Mouse (Mus musculus): ENCODE data around the gene Prrg4. TPM values are rescaled to one million over a fixed set of nuclear protein-coding genes. Genes with fewer than 3 reads are reported as not detected.
A peak's percentile ranks its signal among the peaks of the same experiment; 100 is the strongest.
"Not testable (repeated sequence)": the region's sequence is repeated elsewhere in the genome, so short reads cannot be mapped to it uniquely, and the experiment has no call there.

Gene Prrg4
- 0.35 and 0.46 TPM in 2 replicates for polyA plus RNA-seq (2016; fragmentation: Nextera tagmentation; extraction: Ambion mirVana)

DNA sequence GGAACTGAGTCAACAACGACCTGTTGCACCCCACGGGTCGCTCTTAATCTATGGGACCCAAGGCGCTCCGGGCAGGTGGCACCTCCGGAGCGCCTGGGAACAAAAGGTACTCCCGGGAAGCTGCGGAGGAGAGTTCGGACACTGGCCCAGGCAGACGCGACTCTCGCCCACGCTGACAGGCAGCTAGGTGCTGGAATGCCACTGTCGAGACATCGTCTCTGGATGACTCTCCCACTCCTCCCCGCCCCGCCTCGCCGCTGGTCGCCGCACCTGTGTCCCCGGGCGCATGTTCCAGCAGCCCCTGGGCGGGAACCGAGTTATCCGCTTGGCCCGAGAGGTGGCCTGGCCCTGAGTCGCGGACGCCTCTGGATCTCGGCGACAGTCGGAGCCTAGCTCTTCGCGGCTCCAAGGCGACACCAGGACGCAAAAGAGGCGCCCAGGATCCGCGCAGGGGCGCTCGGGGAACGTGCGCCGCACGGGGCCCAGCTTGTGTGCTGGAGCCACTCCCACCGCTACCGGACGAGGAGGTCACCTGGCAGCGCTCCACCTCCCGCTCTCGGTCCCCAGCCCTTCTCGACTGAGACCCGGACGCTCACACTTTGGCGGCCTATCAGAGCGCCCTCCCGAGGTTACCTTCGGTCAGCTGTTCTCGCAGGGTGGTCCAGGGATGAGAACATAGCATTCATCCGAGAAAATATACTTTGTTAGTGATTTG is at the start of gene Prrg4:
Gene Prrg4, minus strand, starts transcription at position 601 of the 715 bp plus-strand sequence.
- H3K36me3 ChIP-seq, result no peaks in the 10 kb centered on the region
- H3K27ac ChIP-seq, result no peak within 1 kb of the TSS
- peaks cover 8% of the 10 kb centered on the region; the same call in 1 of the 2 replicates for H3K4me1 ChIP-seq
- no peaks in the 10 kb centered on the region for H3K9me3 ChIP-seq
- peak within 1 kb of the TSS; percentile 51 for H3K9ac ChIP-seq
- H3K27me3 ChIP-seq (replicated peaks), result peaks cover 20% of the 10 kb centered on the region
- H3K4me3 ChIP-seq, result peak within 1 kb of the TSS; percentile 48
- ATAC-seq (ENCODE audit: low FRiP score, low read depth), result peak; percentile 63
- H3K4me2 ChIP-seq (replicated peaks), result peak within 1 kb of the TSS; percentile 96
- under 1% methylated on average over 62 of the region's 62 CpGs for WGBS

DNA sequence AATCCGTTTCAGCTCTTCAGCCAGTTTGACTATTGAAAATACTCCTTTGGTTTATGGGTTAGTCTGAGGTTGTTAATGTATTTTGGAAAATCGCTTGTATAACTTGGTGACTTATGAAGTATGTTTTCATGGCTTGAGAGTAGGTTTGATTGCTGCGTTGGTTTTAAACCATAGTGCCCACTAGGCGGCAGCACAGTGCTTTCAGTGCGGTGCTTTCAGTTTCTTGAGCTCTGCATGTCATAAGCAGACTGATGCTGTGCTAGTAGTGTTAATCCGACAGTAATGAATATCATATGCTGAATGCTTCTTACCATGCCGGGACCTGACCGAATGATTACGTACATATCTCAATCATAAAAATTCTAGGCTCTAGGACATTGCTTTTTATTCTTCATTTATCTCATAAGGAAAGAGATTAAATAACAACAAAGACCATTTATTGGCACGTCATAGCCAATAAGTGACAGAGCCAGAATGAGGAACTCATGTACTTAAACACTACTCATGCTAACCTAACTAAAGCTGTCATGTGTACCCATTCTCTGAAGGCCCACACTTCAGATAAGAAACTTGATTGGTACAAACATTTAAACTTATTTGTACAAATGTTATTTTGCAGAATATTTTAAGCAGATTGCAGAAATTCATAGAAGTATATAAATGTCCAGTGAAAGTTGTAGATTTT is 38.3 kb upstream of the Prrg4 start:
- no peak overlapping the region for H3K4me3 ChIP-seq
- 29% methylated on average over 10 of the region's 10 CpGs for WGBS
- H3K9me3 ChIP-seq, result no peaks in the 10 kb centered on the region
- ATAC-seq (ENCODE audit: low FRiP score, low read depth), result no peak
- no peaks in the 10 kb centered on the region for H3K27me3 ChIP-seq (replicated peaks)
- H3K9ac ChIP-seq, result no peak overlapping the region
- no peaks in the 10 kb centered on the region for H3K36me3 ChIP-seq
- no peaks in the 10 kb centered on the region for H3K4me1 ChIP-seq
- H3K4me2 ChIP-seq (replicated peaks), result no peak overlapping the region
- no peak overlapping the region for H3K27ac ChIP-seq

- not testable (repeated sequence) for H3K36me3 ChIP-seq; H3K9ac ChIP-seq; H3K4me1 ChIP-seq; H3K9me3 ChIP-seq; ATAC-seq (ENCODE audit: low FRiP score, low read depth); H3K4me2 ChIP-seq (replicated peaks); H3K27me3 ChIP-seq (replicated peaks); H3K27ac ChIP-seq; H3K4me3 ChIP-seq
- 67% methylated on average over 2 of the region's 2 CpGs for WGBS
Observed at GRCm38 (mm10) chr2:104887331-104887730, 37.7 kb upstream of the Prrg4 start.

GRCm38 (mm10) chr2:104886109-104886508 is 36.4 kb upstream of the Prrg4 start:
- H3K9ac ChIP-seq, result no peak overlapping the region
- no peaks in the 10 kb centered on the region for H3K9me3 ChIP-seq
- no peaks in the 10 kb centered on the region for H3K27me3 ChIP-seq (replicated peaks)
- H3K36me3 ChIP-seq, result no peaks in the 10 kb centered on the region
- H3K4me1 ChIP-seq, result no peaks in the 10 kb centered on the region
- H3K4me2 ChIP-seq (replicated peaks), result no peak overlapping the region
- no peak overlapping the region for H3K27ac ChIP-seq
- H3K4me3 ChIP-seq, result no peak overlapping the region
- ATAC-seq (ENCODE audit: low FRiP score, low read depth), result no peak
- 93% methylated on average over 18 of the region's 18 CpGs for WGBS

DNA sequence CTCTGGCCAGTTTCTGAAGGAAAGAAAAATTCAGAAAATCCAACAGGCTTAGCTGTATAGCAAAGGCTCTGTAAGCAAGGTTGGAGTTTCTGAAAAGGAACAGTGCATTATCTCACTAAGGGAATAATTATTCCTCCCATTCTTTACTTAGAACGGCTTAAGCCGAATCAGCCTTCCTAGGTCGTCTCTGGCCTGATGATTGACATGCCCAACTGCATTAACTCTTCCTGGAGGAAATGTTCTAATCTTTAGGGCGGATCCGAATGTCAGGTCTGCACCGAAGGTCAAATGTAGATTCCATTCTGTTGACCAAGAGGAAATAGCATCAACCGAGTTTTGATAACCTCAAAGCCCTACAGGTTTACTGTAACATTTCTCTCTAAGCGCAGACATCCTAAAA is 29.1 kb upstream of the Prrg4 start:
- no peak overlapping the region for H3K9ac ChIP-seq
- no peak overlapping the region for H3K27ac ChIP-seq
- no peaks in the 10 kb centered on the region for H3K9me3 ChIP-seq
- no peak overlapping the region for H3K4me2 ChIP-seq (replicated peaks)
- H3K27me3 ChIP-seq (replicated peaks), result no peaks in the 10 kb centered on the region
- no peaks in the 10 kb centered on the region for H3K36me3 ChIP-seq
- 92% methylated on average over 8 of the region's 8 CpGs for WGBS
- H3K4me1 ChIP-seq, result no peaks in the 10 kb centered on the region
- H3K4me3 ChIP-seq, result no peak overlapping the region
- no peak for ATAC-seq (ENCODE audit: low FRiP score, low read depth)

GRCm38 (mm10) chr2:104869101-104869500 is 19.4 kb upstream of the Prrg4 start:
- no peak for ATAC-seq (ENCODE audit: low FRiP score, low read depth)
- WGBS, result 89% methylated on average over 3 of the region's 3 CpGs

GRCm38 (mm10) chr2:104867282-104867855 is 17.7 kb upstream of the Prrg4 start, which contains the start of gene Ccdc73:
Gene Ccdc73, plus strand, starts transcription at chr2:104867805.
- 0 out of 2 replicates have a peak, but pooled peaks cover 6% of the 10 kb centered on the region for H3K9me3 ChIP-seq
- no peak within 1 kb of the TSS for H3K27ac ChIP-seq
- H3K9ac ChIP-seq, result no peak within 1 kb of the TSS
- H3K4me2 ChIP-seq (replicated peaks), result no peak within 1 kb of the TSS
- WGBS, result 91% methylated on average over 13 of the region's 13 CpGs
- ATAC-seq (ENCODE audit: low FRiP score, low read depth), result no peak
- H3K36me3 ChIP-seq, result no peaks in the 10 kb centered on the region
- no peaks in the 10 kb centered on the region for H3K4me1 ChIP-seq
- H3K4me3 ChIP-seq, result no peak within 1 kb of the TSS
- no peaks in the 10 kb centered on the region for H3K27me3 ChIP-seq (replicated peaks)

More at GRCm38 (mm10) chr2:104869101-104869500, 19.4 kb upstream of the Prrg4 start:
- no peak overlapping the region for H3K4me3 ChIP-seq
- no peaks in the 10 kb centered on the region for H3K4me1 ChIP-seq
- H3K27ac ChIP-seq, result no peak overlapping the region
- no peaks in the 10 kb centered on the region for H3K27me3 ChIP-seq (replicated peaks)
- no peak overlapping the region for H3K4me2 ChIP-seq (replicated peaks)
- 0 out of 2 replicates have a peak, but pooled peaks cover 6% of the 10 kb centered on the region for H3K9me3 ChIP-seq
- no peaks in the 10 kb centered on the region for H3K36me3 ChIP-seq
- no peak overlapping the region for H3K9ac ChIP-seq

GRCm38 (mm10) chr2:104864176-104864860 is 14.6 kb upstream of the Prrg4 start:
- H3K4me3 ChIP-seq, result no peak overlapping the region
- WGBS, result 89% methylated on average over 4 of the region's 4 CpGs

GRCm38 (mm10) chr2:104860426-104860825 is 10.8 kb upstream of the Prrg4 start:
- Histone ChIP-seq H3K36me3 (no peaks in the 10 kb centered on the region), H3K4me3 (no peak overlapping the region), H3K27me3 (replicated peaks) (no peaks in the 10 kb centered on the region), H3K9me3 (no peaks in the 10 kb centered on the region), H3K4me2 (replicated peaks) (no peak overlapping the region), H3K4me1 (no peaks in the 10 kb centered on the region), H3K27ac (no peak overlapping the region), H3K9ac (no peak overlapping the region)
- 87% methylated on average over 10 of the region's 10 CpGs for WGBS
- ATAC-seq (ENCODE audit: low FRiP score, low read depth), result no peak

More at GRCm38 (mm10) chr2:104864176-104864860, 14.6 kb upstream of the Prrg4 start:
- Histone ChIP-seq H3K4me2 (replicated peaks) (no peak overlapping the region), H3K9me3 (no peaks in the 10 kb centered on the region), H3K36me3 (no peaks in the 10 kb centered on the region), H3K27me3 (replicated peaks) (no peaks in the 10 kb centered on the region), H3K9ac (no peak overlapping the region), H3K27ac (no peak overlapping the region), H3K4me1 (no peaks in the 10 kb centered on the region)
- ATAC-seq (ENCODE audit: low FRiP score, low read depth), result no peak

DNA sequence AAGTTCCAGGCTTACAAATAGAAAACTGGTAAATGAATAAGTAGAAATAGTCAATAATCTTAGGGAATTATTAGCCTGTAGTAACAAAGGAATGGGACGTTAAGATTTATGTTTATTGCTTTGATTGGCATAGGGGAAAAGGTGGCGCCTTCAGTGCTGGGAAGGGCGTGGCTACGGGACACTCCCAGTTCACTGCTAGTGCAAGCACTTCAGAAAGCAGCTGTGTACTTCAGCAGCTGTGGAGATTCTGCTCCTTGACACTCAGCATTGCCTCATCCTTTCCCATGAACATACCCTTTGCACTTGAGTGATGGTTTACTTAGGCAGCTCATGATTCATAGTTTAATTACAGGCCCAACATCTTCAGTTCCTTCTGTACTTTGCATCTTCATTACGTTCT is 9.4 kb upstream of the Prrg4 start:
- H3K36me3 ChIP-seq, result no peaks in the 10 kb centered on the region
- WGBS, result 70% methylated on average over 5 of the region's 5 CpGs
- H3K27me3 ChIP-seq (replicated peaks), result no peaks in the 10 kb centered on the region
- no peak overlapping the region for H3K27ac ChIP-seq
- no peak overlapping the region for H3K4me3 ChIP-seq
- no peak overlapping the region for H3K4me2 ChIP-seq (replicated peaks)
- no peak overlapping the region for H3K9ac ChIP-seq
- H3K9me3 ChIP-seq, result no peaks in the 10 kb centered on the region
- H3K4me1 ChIP-seq, result no peaks in the 10 kb centered on the region
- no peak for ATAC-seq (ENCODE audit: low FRiP score, low read depth)

DNA sequence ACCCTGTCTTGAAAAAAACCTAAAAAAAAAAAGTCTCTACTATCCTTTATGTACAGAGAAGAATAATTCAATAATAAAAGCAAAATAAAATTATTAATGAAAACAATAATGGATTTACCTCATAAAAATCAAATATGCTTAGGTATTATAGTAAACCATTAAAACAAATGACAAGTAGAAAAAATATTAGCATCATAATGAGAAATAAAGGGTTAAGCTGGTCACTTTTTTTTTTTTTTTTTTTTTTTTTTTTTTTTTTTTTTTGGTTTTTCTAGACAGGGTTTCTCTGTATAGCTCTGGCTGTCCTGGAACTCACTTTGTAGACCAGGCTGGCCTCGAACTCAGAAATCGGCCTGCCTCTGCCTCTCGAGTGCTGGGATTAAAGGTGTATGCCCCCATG is 8.4 kb upstream of the Prrg4 start:
- H3K9me3 ChIP-seq; H3K4me2 ChIP-seq (replicated peaks); H3K36me3 ChIP-seq; ATAC-seq (ENCODE audit: low FRiP score, low read depth); H3K27ac ChIP-seq; H3K4me1 ChIP-seq; H3K9ac ChIP-seq; H3K27me3 ChIP-seq (replicated peaks); H3K4me3 ChIP-seq: not testable (repeated sequence)
- WGBS, result 92% methylated on average over 3 of the region's 3 CpGs

DNA sequence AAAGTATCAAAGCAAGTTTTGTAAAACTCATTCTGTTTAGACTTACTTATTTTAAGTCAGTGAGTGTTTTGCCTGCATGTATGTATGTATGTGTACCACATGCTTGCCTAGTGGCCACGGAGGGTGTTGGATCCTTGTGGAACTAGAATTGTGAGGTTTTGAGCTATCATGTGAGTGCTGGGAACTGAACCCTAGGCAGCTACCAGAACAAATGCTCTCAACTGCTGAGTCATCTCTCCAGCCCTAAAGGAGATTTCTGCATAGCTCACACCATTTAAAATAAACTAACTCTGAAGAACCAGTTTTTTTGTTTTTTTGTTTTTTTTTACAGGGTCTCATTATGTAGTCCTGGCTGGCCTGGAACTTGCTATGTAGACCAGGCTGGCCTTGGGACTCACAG is 6.5 kb upstream of the Prrg4 start:
- Histone ChIP-seq H3K27ac (no peak overlapping the region), H3K9ac (no peak overlapping the region), H3K9me3 (no peaks in the 10 kb centered on the region), H3K4me2 (replicated peaks) (no peak overlapping the region), H3K36me3 (no peaks in the 10 kb centered on the region), H3K27me3 (replicated peaks) (no peaks in the 10 kb centered on the region), H3K4me1 (no peaks in the 10 kb centered on the region), H3K4me3 (no peak overlapping the region)
- ATAC-seq (ENCODE audit: low FRiP score, low read depth), result no peak
- WGBS, result 63% methylated on average over 1 of the region's 1 CpGs
